ENCODE assay signal across 8 mouse cellular contexts in the genomic region with DNA sequence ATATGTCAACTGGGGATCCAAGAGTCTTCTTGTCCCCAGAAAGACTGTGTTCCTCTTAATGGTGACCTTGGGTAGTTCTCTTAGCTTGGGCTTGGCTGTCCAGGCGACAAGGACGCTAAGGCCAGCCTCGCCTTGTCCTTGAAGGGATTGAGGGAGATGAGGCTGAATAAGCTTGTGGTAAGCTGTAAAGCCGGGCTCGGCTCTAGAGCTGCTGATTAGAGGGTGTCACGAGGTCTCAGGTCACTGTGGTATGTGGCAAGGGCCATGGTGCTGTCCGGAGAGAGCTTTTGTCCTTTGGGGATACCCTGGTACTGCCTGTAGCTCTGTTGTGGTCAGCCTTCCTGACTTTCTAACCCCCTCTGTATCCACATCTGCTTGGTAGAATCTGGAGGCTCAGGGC. TPM values are rescaled to one million over a fixed set of nuclear protein-coding genes. Genes with fewer than 3 reads are reported as not detected.
A peak's percentile ranks its signal among the peaks of the same experiment; 100 is the strongest.
DNase-seq lines count a peak whose midpoint lies in the region; ATAC-seq and TF ChIP-seq lines count a peak whose summit lies in the region.

No protein-coding gene starts in this region.

- peaks cover 55% of the 10 kb centered on the region for H3K4me1 ChIP-seq in forebrain, embryonic 12.5 days
- H3K4me1 ChIP-seq in kidney, postnatal 0 days (replicated peaks; ENCODE audit: insufficient read depth, low read length), result peaks cover 41% of the 10 kb centered on the region
- peaks cover 70% of the 10 kb centered on the region for H3K4me1 ChIP-seq in neural tube, embryonic 13.5 days (replicated peaks)

- no peaks in the 10 kb centered on the region for H3K9me3 ChIP-seq in forebrain, embryonic 12.5 days
- no peaks in the 10 kb centered on the region for H3K9me3 ChIP-seq in kidney, postnatal 0 days (replicated peaks; ENCODE audit: low read length)
- no peaks in the 10 kb centered on the region for H3K9me3 ChIP-seq in neural tube, embryonic 13.5 days

- peak overlapping the region; percentile 80 for H3K4me2 ChIP-seq in forebrain, embryonic 12.5 days
- H3K4me2 ChIP-seq in kidney, postnatal 0 days (ENCODE audit: low read length), result peak overlapping the region; percentile 95
- H3K4me2 ChIP-seq in neural tube, embryonic 13.5 days, result peak overlapping the region; percentile 95

- ATAC-seq in forebrain, embryonic 12.5 days (ENCODE audit: low FRiP score), result no peak
- no peak for ATAC-seq in kidney, postnatal 0 days (replicated peaks; ENCODE audit: low FRiP score, low read depth)
- no peak for ATAC-seq in neural tube, embryonic 13.5 days (ENCODE audit: low read depth)

- H3K9ac ChIP-seq in forebrain, embryonic 12.5 days, result no peak overlapping the region
- H3K9ac ChIP-seq in kidney, postnatal 0 days (ENCODE audit: low read depth, low read length), result peak overlapping the region; percentile 95; the same call in 1 of the 2 replicates
- peak overlapping the region; percentile 97 for H3K9ac ChIP-seq in neural tube, embryonic 13.5 days

- no peak for DNase-seq in layer of hippocampus, adult 2 months (ENCODE audit: low spot score in 2 of 2)
- no peak for DNase-seq in layer of hippocampus, postnatal 14 days (ENCODE audit: low spot score in 2 of 2)
- DNase-seq in kidney, postnatal 0 days (ENCODE audit: low spot score), result no peak
- no peak for DNase-seq in ovary, postnatal 14 days (ENCODE audit: low spot score)
- no peak for DNase-seq in embryo, embryonic 10 days (ENCODE audit: low spot score)
- DNase-seq in gastrocnemius, postnatal 4 days (ENCODE audit: low spot score in 2 of 2), result no peak

- peaks cover 8% of the 10 kb centered on the region for H3K36me3 ChIP-seq in forebrain, embryonic 12.5 days (replicated peaks)
- H3K36me3 ChIP-seq in kidney, postnatal 0 days (ENCODE audit: insufficient read depth, low read length), result no peaks in the 10 kb centered on the region
- peaks cover 7% of the 10 kb centered on the region; the same call in 1 of the 2 replicates for H3K36me3 ChIP-seq in neural tube, embryonic 13.5 days

- peak overlapping the region; percentile 99 for H3K27ac ChIP-seq in layer of hippocampus, adult 2 months
- 0 out of 2 replicates have a peak overlapping the region, but pooled peaks have one; percentile 10 for H3K27ac ChIP-seq in forebrain, embryonic 12.5 days
- peak overlapping the region; percentile 38; the same call in 1 of the 2 replicates for H3K27ac ChIP-seq in kidney, postnatal 0 days
- H3K27ac ChIP-seq in neural tube, embryonic 13.5 days (replicated peaks), result 0 out of 2 replicates have a peak overlapping the region, but pooled peaks have one; percentile 98

- no peaks in the 10 kb centered on the region for H3K27me3 ChIP-seq in forebrain, embryonic 12.5 days
- no peaks in the 10 kb centered on the region for H3K27me3 ChIP-seq in kidney, postnatal 0 days (ENCODE audit: insufficient read depth, low read length)
- H3K27me3 ChIP-seq in neural tube, embryonic 13.5 days, result no peaks in the 10 kb centered on the region

- peak overlapping the region; percentile 83 for H3K4me3 ChIP-seq in layer of hippocampus, adult 2 months
- peak overlapping the region; percentile 65; the same call in 1 of the 2 replicates for H3K4me3 ChIP-seq in forebrain, embryonic 12.5 days (replicated peaks)
- peak overlapping the region; percentile 91 for H3K4me3 ChIP-seq in kidney, postnatal 0 days (replicated peaks; ENCODE audit: low read depth, low read length)
- peak overlapping the region; percentile 83 for H3K4me3 ChIP-seq in neural tube, embryonic 13.5 days

- WGBS in forebrain, embryonic 12.5 days, result 81% methylated on average over 7 of the region's 7 CpGs
- 58% methylated on average over 7 of the region's 7 CpGs for WGBS in kidney, postnatal 0 days
- WGBS in neural tube, embryonic 13.5 days, result 82% methylated on average over 7 of the region's 7 CpGs

- no peak for TF ChIP-seq CTCF in layer of hippocampus, adult 2 months (conservative IDR thresholded peaks at IDR 0.05)
- TF ChIP-seq CTCF in kidney, postnatal 0 days (IDR thresholded peaks at IDR 0.05; ENCODE audit: low read depth), result no peak

RNA-seq across cellular contexts. Expression of gene Slc6a6, which starts 2.0 kb away (rescaled TPM):
- total RNA-seq in layer of hippocampus, adult 2 months (2021), result 100 to 1,000 TPM; 136 to 138 TPM
- 100 to 1,000 TPM; 149 to 151 TPM for total RNA-seq in layer of hippocampus, postnatal 14 days (2021)
- polyA plus RNA-seq in forebrain, embryonic 12.5 days (2016; fragmentation: Nextera tagmentation; extraction: Ambion mirVana), result 67.6 and 79.0 TPM in 2 replicates
- polyA plus RNA-seq in kidney, postnatal 0 days (2015; fragmentation: Nextera tagmentation; extraction: Ambion mirVana), result 106 and 121 TPM in 2 replicates
- polyA plus RNA-seq in neural tube, embryonic 13.5 days (2015; fragmentation: Nextera tagmentation; extraction: Ambion mirVana), result 63.7 and 70.0 TPM in 2 replicates
- 10 to 100 TPM; 53.5 to 56.9 TPM for total RNA-seq in gastrocnemius, postnatal 4 days (2021)

Comparison
In these comparisons a context has a peak if more than half of its experiments do, and no peak if none do; other contexts are left out.
1. H3K27ac ChIP-seq: peak in every context shown above with its lines; median percentile 99 in layer of hippocampus, adult 2 months; 98 in neural tube, embryonic 13.5 days; 38 in kidney, postnatal 0 days; 10 in forebrain, embryonic 12.5 days.